Mouse (Mus musculus): ENCODE results near the gene Rimkla.
"Not testable (repeated sequence)": the region's sequence is repeated elsewhere in the genome, so short reads cannot be mapped to it uniquely, and the experiment has no call there.

- TF ChIP-seq CTCF (conservative IDR thresholded peaks at IDR 0.05; ENCODE audit: insufficient read depth, insufficient read length, low read depth, low read length); POLR2A (IDR thresholded peaks at IDR 0.05; ENCODE audit: low read depth, low read length): not testable (repeated sequence)
Observed at GRCm38 (mm10) chr4:119536615-119537014, 44.2 kb upstream of the Rimkla start, which contains the start of gene Foxj3.
